Mouse (Mus musculus): Measurements from ENCODE around the gene Mrpl46.

DNA sequence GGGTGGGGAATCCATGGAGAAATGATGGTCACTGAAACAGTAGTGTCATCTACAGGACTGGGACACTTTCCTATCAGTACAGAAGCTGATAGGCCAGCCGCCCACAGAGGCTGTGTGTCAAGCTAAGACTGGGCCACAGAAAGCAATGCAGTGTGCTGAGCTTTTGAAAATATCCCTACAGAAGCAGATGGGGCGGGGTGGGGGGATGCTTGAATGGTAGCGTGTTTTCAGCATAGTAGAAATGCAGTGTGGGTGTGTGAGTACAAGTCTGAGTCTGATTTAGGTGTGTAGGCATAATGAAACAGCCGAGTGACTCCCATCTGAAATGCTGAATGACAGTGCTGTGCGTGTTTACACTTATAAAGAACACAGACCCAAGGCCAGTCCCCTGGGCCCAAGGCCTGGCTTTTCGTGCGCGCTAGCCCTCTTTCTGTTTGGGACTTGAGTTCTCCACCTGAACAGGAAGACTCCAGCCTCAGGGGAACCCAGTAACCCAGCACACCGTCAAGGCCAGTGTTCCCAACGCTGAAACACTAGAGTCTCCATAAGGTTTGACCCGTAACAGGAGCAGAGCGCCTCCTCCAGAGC, 4.6 kb upstream of the Mrpl46 start:
- TF ChIP-seq POLR2A (IDR thresholded peaks at IDR 0.05; ENCODE audit: control insufficient read depth, low read depth, low read length), result no peak
- TF ChIP-seq CTCF (IDR thresholded peaks at IDR 0.05; ENCODE audit: control insufficient read depth, insufficient read depth, insufficient replicate concordance, low read depth, low read length), result no peak
